Mouse (Mus musculus) hindbrain, embryonic 16.5 days (tissue): ENCODE measurements at regions not wholly inside any gene's neighbourhood (a gene's known extent, or its start where the extent isn't known, plus 50 kb on each side); places are given as distances from the start of the nearest gene placed in this dataset.

Experiments used
- ATAC-seq: fragments of 200-750 bp; cut with Nextera tagmentation; 2 replicates; pipeline ENCODE4 v1.8.0; 2017; ENCODE audit warnings: moderate TSS enrichment, moderate library complexity
- H3K27ac ChIP-seq: fragments of 300-500 bp; sonication (generic); 2 replicates; pipeline ENCODE4 v1.5.1; 2014; ENCODE audit warnings: low read depth, mild to moderate bottlenecking, control low read depth, low read length, moderate library complexity
- H3K27me3 ChIP-seq: fragments of 300-500 bp; sonication (generic); replicated peaks from 2 replicates; pipeline ENCODE4 v1.6.1; 2014; ENCODE audit warnings: low read length; ENCODE audit not compliant: control insufficient read depth, insufficient read depth
- H3K36me3 ChIP-seq: fragments of 300-500 bp; sonication (generic); 2 replicates; pipeline ENCODE4 v1.6.1; 2014; ENCODE audit warnings: mild to moderate bottlenecking, low read length, moderate library complexity, mixed read lengths; ENCODE audit not compliant: control insufficient read depth, insufficient read depth
- H3K4me1 ChIP-seq: fragments of 300-500 bp; sonication (generic); 2 replicates; pipeline ENCODE4 v1.6.1; 2014; ENCODE audit warnings: low read depth, low read length; ENCODE audit not compliant: control insufficient read depth, insufficient read depth
- H3K4me2 ChIP-seq: fragments of 300-500 bp; sonication (generic); 2 replicates; pipeline ENCODE4 v1.6.1; 2014; ENCODE audit warnings: mild to moderate bottlenecking, low read length, control low read depth, moderate library complexity
- H3K4me3 ChIP-seq: fragments of 300-500 bp; sonication (generic); 2 replicates; pipeline ENCODE4 v1.5.1; 2014; ENCODE audit warnings: mild to moderate bottlenecking, low read length, control low read depth, moderate library complexity
- H3K9ac ChIP-seq: fragments of 300-500 bp; sonication (generic); 2 replicates; pipeline ENCODE4 v1.6.1; 2014; ENCODE audit warnings: low read depth, mild to moderate bottlenecking, control low read depth, low read length, moderate library complexity
- H3K9me3 ChIP-seq: fragments of 300-500 bp; sonication (generic); 2 replicates; pipeline ENCODE4 v1.6.1; 2014; ENCODE audit warnings: mild to moderate bottlenecking, low read length, moderate library complexity; ENCODE audit not compliant: control insufficient read depth
- WGBS: fragments of 180-500 bp; shearing (Covaris S2); extraction: QIAGEN DNeasy Blood & Tissue Kit; methylation state at CpG from one replicate; pipeline ENCODE4 v1.1.7; 2014; 5-methylcytosine and 5-hydroxymethylcytosine counted together

- no peak overlapping the region for H3K27ac ChIP-seq
- no peaks in the 10 kb centered on the region for H3K27me3 ChIP-seq
- no peak overlapping the region for H3K4me3 ChIP-seq
- no peak overlapping the region for H3K9ac ChIP-seq
- no peak overlapping the region for H3K4me2 ChIP-seq
- WGBS, result 86% methylated on average over 7 of the region's 7 CpGs
- peaks cover 19% of the 10 kb centered on the region for H3K4me1 ChIP-seq
- no peak for ATAC-seq
- H3K36me3 ChIP-seq, result no peaks in the 10 kb centered on the region
- no peaks in the 10 kb centered on the region for H3K9me3 ChIP-seq
These were observed 172.0 kb upstream of the Jmjd1c start for GRCm38 (mm10) chr10:66923947-66924346.

GRCm38 (mm10) chr10:66924418-66924817 lies 171.5 kb upstream of the Jmjd1c start:
- no peaks in the 10 kb centered on the region for H3K27me3 ChIP-seq
- 87% methylated on average over 16 of the region's 16 CpGs for WGBS
- no peak overlapping the region for H3K4me2 ChIP-seq
- peaks cover 18% of the 10 kb centered on the region for H3K4me1 ChIP-seq
- H3K9ac ChIP-seq, result no peak overlapping the region
- no peaks in the 10 kb centered on the region for H3K9me3 ChIP-seq
- ATAC-seq, result no peak
- H3K4me3 ChIP-seq, result no peak overlapping the region
- H3K36me3 ChIP-seq, result no peaks in the 10 kb centered on the region
- no peak overlapping the region for H3K27ac ChIP-seq

- WGBS, result 56% methylated on average over 6 of the region's 6 CpGs
- Histone ChIP-seq H3K36me3 (no peaks in the 10 kb centered on the region), H3K27me3 (no peaks in the 10 kb centered on the region), H3K4me3 (no peak overlapping the region), H3K27ac (no peak overlapping the region), H3K9me3 (no peaks in the 10 kb centered on the region), H3K4me2 (no peak overlapping the region), H3K9ac (no peak overlapping the region), H3K4me1 (peaks cover 15% of the 10 kb centered on the region)
- ATAC-seq, result no peak
These were observed 170.3 kb upstream of the Jmjd1c start for GRCm38 (mm10) chr10:66925553-66926127.

- Histone ChIP-seq H3K27me3 (no peaks in the 10 kb centered on the region), H3K4me2 (no peak overlapping the region), H3K9me3 (no peaks in the 10 kb centered on the region), H3K27ac (no peak overlapping the region), H3K36me3 (no peaks in the 10 kb centered on the region), H3K4me3 (no peak overlapping the region), H3K9ac (no peak overlapping the region), H3K4me1 (no peaks in the 10 kb centered on the region)
- no peak for ATAC-seq
- 89% methylated on average over 2 of the region's 2 CpGs for WGBS
These were observed 168.3 kb upstream of the Jmjd1c start for GRCm38 (mm10) chr10:66927651-66928050.

- Histone ChIP-seq H3K4me1 (no peaks in the 10 kb centered on the region), H3K4me3 (no peak overlapping the region), H3K36me3 (no peaks in the 10 kb centered on the region), H3K9me3 (no peaks in the 10 kb centered on the region), H3K27me3 (no peaks in the 10 kb centered on the region), H3K4me2 (no peak overlapping the region), H3K27ac (no peak overlapping the region), H3K9ac (no peak overlapping the region)
- no peak for ATAC-seq
- WGBS, result 73% methylated on average over 6 of the region's 6 CpGs
These were observed 167.5 kb upstream of the Jmjd1c start for GRCm38 (mm10) chr10:66928211-66928990.

GRCm38 (mm10) chr10:66930563-66930962 lies 165.4 kb upstream of the Jmjd1c start:
- ATAC-seq, result no peak
- WGBS, result 84% methylated on average over 10 of the region's 10 CpGs

GRCm38 (mm10) chr10:66931505-66931904 lies 164.4 kb upstream of the Jmjd1c start:
- H3K4me1 ChIP-seq, result no peaks in the 10 kb centered on the region

More at GRCm38 (mm10) chr10:66930563-66930962, 165.4 kb upstream of the Jmjd1c start:
- H3K9me3 ChIP-seq, result no peaks in the 10 kb centered on the region
- H3K27me3 ChIP-seq, result no peaks in the 10 kb centered on the region
- no peaks in the 10 kb centered on the region for H3K36me3 ChIP-seq
- no peak overlapping the region for H3K4me2 ChIP-seq
- no peak overlapping the region for H3K9ac ChIP-seq
- no peak overlapping the region for H3K27ac ChIP-seq
- no peaks in the 10 kb centered on the region for H3K4me1 ChIP-seq
- H3K4me3 ChIP-seq, result no peak overlapping the region

GRCm38 (mm10) chr10:66932544-66932943 lies 163.4 kb upstream of the Jmjd1c start:
- 92% methylated on average over 6 of the region's 6 CpGs for WGBS
- no peaks in the 10 kb centered on the region for H3K9me3 ChIP-seq

More at GRCm38 (mm10) chr10:66931505-66931904, 164.4 kb upstream of the Jmjd1c start:
- ATAC-seq, result no peak
- H3K27me3 ChIP-seq, result no peaks in the 10 kb centered on the region
- 81% methylated on average over 7 of the region's 7 CpGs for WGBS
- H3K9ac ChIP-seq, result no peak overlapping the region
- H3K4me3 ChIP-seq, result no peak overlapping the region
- no peak overlapping the region for H3K27ac ChIP-seq
- no peak overlapping the region for H3K4me2 ChIP-seq
- H3K9me3 ChIP-seq, result no peaks in the 10 kb centered on the region
- H3K36me3 ChIP-seq, result no peaks in the 10 kb centered on the region

GRCm38 (mm10) chr10:66933689-66934088 lies 162.2 kb upstream of the Jmjd1c start:
- Histone ChIP-seq H3K27me3 (no peaks in the 10 kb centered on the region), H3K36me3 (no peaks in the 10 kb centered on the region), H3K27ac (no peak overlapping the region), H3K4me2 (no peak overlapping the region), H3K9me3 (no peaks in the 10 kb centered on the region), H3K4me3 (no peak overlapping the region), H3K9ac (no peak overlapping the region), H3K4me1 (no peaks in the 10 kb centered on the region)
- no peak for ATAC-seq
- 64% methylated on average over 7 of the region's 7 CpGs for whole genome bisulfite sequencing

More at GRCm38 (mm10) chr10:66932544-66932943, 163.4 kb upstream of the Jmjd1c start:
- Histone ChIP-seq H3K27me3 (no peaks in the 10 kb centered on the region), H3K9ac (no peak overlapping the region), H3K4me1 (no peaks in the 10 kb centered on the region), H3K27ac (no peak overlapping the region), H3K4me2 (no peak overlapping the region), H3K36me3 (no peaks in the 10 kb centered on the region), H3K4me3 (no peak overlapping the region)
- no peak for ATAC-seq
